Mouse (Mus musculus) hematopoietic stem cell, adult 5-6 weeks (primary cell): ENCODE results near the gene Gm29427. TPM values are rescaled to one million over a fixed set of nuclear protein-coding genes. Genes with fewer than 3 reads are reported as not detected.

Experiments
- ATAC-seq, 2 experiments: fragments of 125-278 bp in 1 of 2; replicated peaks in 1 of 2; 2 replicates each; pipeline ENCODE4 v1.8.0; 2016 to 2017; ENCODE audit warnings: inconsistent platforms in 2 of 2, mild to moderate bottlenecking in 2 of 2, moderate number of reproducible peaks in 2 of 2, low read depth in 1 of 2, moderate TSS enrichment in 1 of 2; ENCODE audit not compliant: low FRiP score in 2 of 2, poor library complexity in 2 of 2, severe bottlenecking in 2 of 2, insufficient read depth in 1 of 2, low TSS enrichment in 1 of 2
- total RNA-seq: library from RNA; stranded (forward); fragments of 172-1452, 232-1000 nt; gene quantifications from 2 replicates; pipeline ENCODE4 v1.2.3, GENCODE M21; 2017

Gene Gm29427
- total RNA-seq, 1 experiment from 2014 or later: not detected

- ATAC-seq: no peak
Measured at GRCm38 (mm10) chr1:130734852-130735251, 19.3 kb upstream of the Gm29427 start.

GRCm38 (mm10) chr1:130734452-130734851, 18.9 kb upstream of the Gm29427 start:
- ATAC-seq: no peak

GRCm38 (mm10) chr1:130733671-130734070, 18.1 kb upstream of the Gm29427 start:
- no peak for ATAC-seq

GRCm38 (mm10) chr1:130732706-130733658, 17.4 kb upstream of the Gm29427 start:
- ATAC-seq: peak in 1 of 2 experiments; percentile 37; a peak in 1 of 4 replicates

GRCm38 (mm10) chr1:130731741-130732337, 16.2 kb upstream of the Gm29427 start, which contains the start of gene AA986860:
Gene AA986860 (plus strand): TSS chr1:130731976.
- no peak for ATAC-seq

- ATAC-seq: no peak
Measured at GRCm38 (mm10) chr1:130729153-130729552, 13.6 kb upstream of the Gm29427 start, which contains the start of gene Pfkfb2. Gene Pfkfb2 (minus strand): TSS chr1:130729253.

GRCm38 (mm10) chr1:130728708-130729107, 13.1 kb upstream of the Gm29427 start:
- ATAC-seq: no peak

GRCm38 (mm10) chr1:130728070-130728469, 12.5 kb upstream of the Gm29427 start:
- peak; percentile 36 to 53 for ATAC-seq

GRCm38 (mm10) chr1:130726396-130726795, 10.8 kb upstream of the Gm29427 start:
- ATAC-seq: no peak

- no peak for ATAC-seq
Measured at GRCm38 (mm10) chr1:130724206-130724605, 8.6 kb upstream of the Gm29427 start.

- peak; percentile 55 to 66 for ATAC-seq
Measured at GRCm38 (mm10) chr1:130717291-130717871, 1.8 kb upstream of the Gm29427 start, which contains the start of gene Yod1. Gene Yod1 (plus strand): TSS chr1:130717327.

GRCm38 (mm10) chr1:130716513-130717290, 1.1 kb upstream of the Gm29427 start:
- ATAC-seq: 0 out of 4 replicates have a peak, but pooled peaks of 1 of the 2 experiments have one; percentile 3

GRCm38 (mm10) chr1:130716218-130716512, 566 bp upstream of the Gm29427 start:
- no peak for ATAC-seq

- no peak for ATAC-seq
Measured at GRCm38 (mm10) chr1:130714046-130714445, 1.6 kb downstream of the Gm29427 start.

GRCm38 (mm10) chr1:130710283-130711080, 5.1 kb downstream of the Gm29427 start:
- ATAC-seq: no peak

- no peak for ATAC-seq
Measured at GRCm38 (mm10) chr1:130703613-130704012, 12.0 kb downstream of the Gm29427 start.

- ATAC-seq: no peak
Measured at GRCm38 (mm10) chr1:130701976-130702375, 13.6 kb downstream of the Gm29427 start.
